Mouse (Mus musculus) liver, postnatal 0 days (tissue): Measurements from ENCODE around the gene Knop1.

Experiments used
- CTCF ChIP-seq: sonication (generic); IDR thresholded peaks from 2 replicates; pipeline ENCODE4 v1.5.1; 2016; ENCODE audit warnings: antibody characterized with exemption, low read depth
- EP300 ChIP-seq: IDR thresholded peaks from 2 replicates; pipeline ENCODE4 v1.6.1; 2016; ENCODE audit warnings: antibody characterized with exemption, low read depth, mild to moderate bottlenecking

DNA sequence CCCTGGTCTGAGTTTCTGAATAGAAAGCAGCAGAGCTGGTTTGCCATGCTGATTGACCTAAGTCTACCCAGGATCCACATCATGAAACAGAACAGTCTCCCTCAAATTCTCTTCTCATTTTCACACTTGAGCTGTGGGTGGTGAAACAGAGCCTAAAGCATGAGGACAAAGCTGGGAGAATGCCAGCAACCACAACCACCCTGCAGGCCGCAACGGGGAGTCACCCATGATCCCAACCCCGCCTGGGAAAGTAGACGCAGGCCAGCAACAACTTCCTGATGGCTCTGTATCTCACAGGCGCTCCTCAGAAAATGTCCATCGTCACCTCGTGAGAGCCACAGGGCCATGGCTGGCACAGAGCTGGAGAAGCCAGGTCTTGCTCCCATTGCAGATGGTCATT, 4.5 kb downstream of the Knop1 start:
- no peak for TF ChIP-seq CTCF
- TF ChIP-seq EP300 = no peak
